7 mouse cellular contexts compared by ENCODE assay signal in the genomic region with DNA sequence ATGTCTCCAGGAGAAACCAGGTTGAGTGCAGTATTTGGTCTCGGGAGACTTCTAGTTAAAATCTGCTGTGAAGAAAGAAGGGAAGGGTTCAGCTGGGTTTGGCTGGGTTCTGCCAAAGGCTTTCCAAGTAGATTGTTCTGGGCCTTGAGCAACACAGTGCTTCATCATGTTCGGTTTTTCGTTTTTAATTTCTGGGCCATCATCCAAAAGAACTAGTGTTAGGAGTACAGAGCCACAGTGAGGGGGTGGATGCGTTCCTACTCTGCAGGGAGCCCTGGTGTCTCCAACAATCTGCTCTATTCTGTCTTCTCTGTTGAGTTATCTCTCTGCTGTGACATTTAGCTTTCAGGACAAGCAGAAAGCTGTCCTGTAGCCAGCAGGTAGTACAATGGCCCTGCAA. TPM values are rescaled to one million over a fixed set of nuclear protein-coding genes. Genes with fewer than 3 reads are reported as not detected.
A peak's percentile ranks its signal among the peaks of the same experiment; 100 is the strongest.
DNase-seq lines count a peak whose midpoint lies in the region; ATAC-seq lines count a peak whose summit lies in the region.

No protein-coding gene starts in this region.

- WGBS in liver, embryonic 12.5 days (ENCODE audit: insufficient replicate concordance), result 81% methylated on average over 4 of the region's 4 CpGs
- 64% methylated on average over 4 of the region's 4 CpGs for WGBS in hindbrain, embryonic 16.5 days

- no peak overlapping the region for H3K4me3 ChIP-seq in liver, embryonic 12.5 days
- H3K4me3 ChIP-seq in hindbrain, embryonic 16.5 days (ENCODE audit: low read length), result no peak overlapping the region

- H3K4me1 ChIP-seq in liver, embryonic 12.5 days, result peaks cover 17% of the 10 kb centered on the region
- peaks cover 7% of the 10 kb centered on the region for H3K4me1 ChIP-seq in hindbrain, embryonic 16.5 days (ENCODE audit: control insufficient read depth, insufficient read depth, low read depth, low read length)

- H3K27me3 ChIP-seq in liver, embryonic 12.5 days (replicated peaks), result no peaks in the 10 kb centered on the region
- H3K27me3 ChIP-seq in hindbrain, embryonic 16.5 days (replicated peaks; ENCODE audit: control insufficient read depth, insufficient read depth, low read length), result no peaks in the 10 kb centered on the region

- no peak for ATAC-seq in liver, embryonic 12.5 days
- ATAC-seq in hindbrain, embryonic 16.5 days, result no peak

- no peak overlapping the region for H3K9ac ChIP-seq in liver, embryonic 12.5 days
- no peak overlapping the region for H3K9ac ChIP-seq in hindbrain, embryonic 16.5 days (ENCODE audit: low read depth, low read length)

- H3K4me2 ChIP-seq in liver, embryonic 12.5 days, result no peak overlapping the region
- H3K4me2 ChIP-seq in hindbrain, embryonic 16.5 days (ENCODE audit: low read length), result no peak overlapping the region

- no peak overlapping the region for H3K27ac ChIP-seq in liver, embryonic 12.5 days
- no peak overlapping the region for H3K27ac ChIP-seq in hindbrain, embryonic 16.5 days (ENCODE audit: low read depth, low read length)

- H3K36me3 ChIP-seq in liver, embryonic 12.5 days, result peaks cover 51% of the 10 kb centered on the region
- H3K36me3 ChIP-seq in hindbrain, embryonic 16.5 days (ENCODE audit: control insufficient read depth, insufficient read depth, low read length), result peaks cover 26% of the 10 kb centered on the region

- DNase-seq in ovary, adult 18-20 months (ENCODE audit: low spot score), result peak; percentile 15
- no peak for DNase-seq in ovary, postnatal 10 days (ENCODE audit: low spot score)
- peak; percentile 84 for DNase-seq in cerebellum, adult 9-10 months
- DNase-seq in layer of hippocampus, adult 11-12 months (ENCODE audit: low spot score), result peak; percentile 69
- peak; percentile 42 for DNase-seq in right cerebral cortex, postnatal 25 days

- no peaks in the 10 kb centered on the region for H3K9me3 ChIP-seq in liver, embryonic 12.5 days (replicated peaks)
- no peaks in the 10 kb centered on the region for H3K9me3 ChIP-seq in hindbrain, embryonic 16.5 days (ENCODE audit: control insufficient read depth, low read length)

RNA-seq across cellular contexts. Expression of gene Lman2l, which starts 4.0 kb away (rescaled TPM):
- polyA plus RNA-seq in liver, embryonic 12.5 days (2016; fragmentation: Nextera tagmentation; extraction: Ambion mirVana), result 20.9 and 22.8 TPM in 2 replicates
- 62.9 and 67.6 TPM in 2 replicates for polyA plus RNA-seq in hindbrain, embryonic 16.5 days (2015; fragmentation: Nextera tagmentation; extraction: Ambion mirVana)

RNA-seq across cellular contexts. Expression of gene Cnnm4, which starts 30.3 kb away (rescaled TPM):
- polyA plus RNA-seq in liver, embryonic 12.5 days (2016; fragmentation: Nextera tagmentation; extraction: Ambion mirVana), result 3.8 and 4.0 TPM in 2 replicates
- 11.4 and 12.8 TPM in 2 replicates for polyA plus RNA-seq in hindbrain, embryonic 16.5 days (2015; fragmentation: Nextera tagmentation; extraction: Ambion mirVana)
